Mouse (Mus musculus) kidney, adult 9 months (tissue): ENCODE data around the gene Iba57.

Source experiments
- DNase-seq: peaks from one replicate; pipeline ENCODE4 v3.0.0; 2022

Gene Iba57

GRCm38 (mm10) chr11:59130782-59131181 is 32.8 kb downstream of the Iba57 start:
- DNase-seq, result no peak

DNA sequence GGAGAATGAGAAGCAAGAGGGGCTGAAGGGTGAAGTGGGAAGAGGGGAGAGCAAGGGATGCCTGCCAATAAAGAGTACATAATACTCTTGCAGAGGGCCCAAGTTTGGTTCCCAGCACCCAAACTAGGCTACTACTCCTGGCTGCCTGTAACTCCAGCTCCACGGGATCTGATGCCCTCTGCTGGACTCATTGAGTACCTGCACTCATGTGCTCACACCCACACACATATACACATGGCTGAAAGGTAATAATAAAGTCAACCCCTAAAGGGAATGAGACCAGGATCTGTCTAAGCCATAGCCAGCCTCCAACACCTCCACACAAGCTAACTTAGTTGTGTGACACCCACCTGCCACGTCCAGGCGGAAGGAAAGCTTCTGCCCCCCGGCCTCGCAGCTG is 57.6 kb downstream of the Iba57 start:
- no peak for DNase-seq
